Mouse (Mus musculus): ENCODE results near the gene Dbx2.

DNA sequence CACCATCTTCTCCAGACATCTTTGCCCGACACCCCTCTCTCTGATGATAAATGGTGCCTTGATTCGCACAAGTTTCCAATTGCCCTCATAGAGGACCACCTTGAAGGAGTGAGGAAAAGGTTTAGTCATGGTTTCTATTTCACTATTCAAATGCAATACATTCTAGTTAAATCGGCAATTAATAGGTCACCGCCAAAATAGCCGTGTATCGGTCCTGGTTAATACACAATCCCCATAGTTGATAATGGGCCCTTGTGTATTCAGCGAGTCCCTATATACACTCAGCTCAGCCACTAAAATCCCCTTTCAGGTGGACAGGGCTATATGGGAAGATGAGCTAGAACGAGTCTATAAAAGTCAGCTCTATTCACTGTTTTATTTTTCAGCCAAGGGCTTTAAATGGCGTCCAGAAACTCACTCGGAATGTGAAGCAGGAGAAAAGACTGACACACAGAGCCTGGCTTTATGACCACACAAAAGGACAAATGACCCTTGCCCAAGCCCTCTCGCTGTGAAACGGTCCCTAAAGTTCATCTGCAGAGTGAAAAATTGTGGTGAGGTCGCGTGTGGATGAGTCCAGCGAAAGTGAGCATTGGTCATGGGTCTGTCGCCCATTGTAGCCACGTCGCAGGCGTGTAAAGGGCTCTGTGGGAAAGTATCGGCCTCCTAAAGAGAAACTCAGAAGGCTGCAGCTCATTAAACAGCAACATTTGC is 16.5 kb downstream of the Dbx2 start:
- TF ChIP-seq CTCF (IDR thresholded peaks at IDR 0.05) (no peak), POLR2A (IDR thresholded peaks at IDR 0.05; ENCODE audit: insufficient read depth, low read depth, low read length) (no peak), EP300 (IDR thresholded peaks at IDR 0.05; ENCODE audit: insufficient read depth, low read depth, low read length) (no peak)
